Mouse (Mus musculus) adrenal gland, adult 8-10 months (tissue): ENCODE data around the gene Gjb6. TPM values are rescaled to one million over a fixed set of nuclear protein-coding genes. Genes with fewer than 3 reads are reported as not detected.

ENCODE experiments used
- DNase-seq: peaks from one replicate; pipeline ENCODE4 v3.0.0; 2022
- total RNA-seq, 4 experiments: library from RNA; stranded (reverse); gene quantifications; 2 replicates each; pipeline ENCODE4 v1.2.4; 2022

Gene Gjb6
- total RNA-seq = under 1 TPM in 1 of 4 experiments, not detected in 3; 0.13 TPM

GRCm38 (mm10) chr14:57133161-57133661 is at the start of gene Gjb6:
Gjb6 (minus strand) TSS chr14:57133611.
- no peak for DNase-seq

DNA sequence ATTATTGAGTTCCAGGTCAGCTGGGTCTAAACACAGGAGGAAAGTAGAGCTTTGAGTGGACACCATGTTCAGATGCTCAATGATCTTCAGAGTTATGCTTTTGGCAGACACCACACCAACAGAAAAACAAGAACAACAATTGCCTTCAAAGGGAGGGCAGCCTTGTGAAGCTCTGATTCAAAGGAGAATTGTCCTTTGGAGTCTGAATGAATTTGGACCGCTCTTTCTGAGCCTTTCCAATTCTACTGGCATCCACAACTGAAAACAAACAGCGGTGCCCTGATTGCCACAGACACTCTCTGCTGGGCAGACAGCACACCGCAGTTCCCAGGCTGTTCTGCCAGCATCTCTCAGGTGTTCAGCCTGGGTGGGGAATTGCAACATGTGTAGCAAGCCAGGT is 32.1 kb upstream of the Gjb6 start:
- DNase-seq = no peak

DNA sequence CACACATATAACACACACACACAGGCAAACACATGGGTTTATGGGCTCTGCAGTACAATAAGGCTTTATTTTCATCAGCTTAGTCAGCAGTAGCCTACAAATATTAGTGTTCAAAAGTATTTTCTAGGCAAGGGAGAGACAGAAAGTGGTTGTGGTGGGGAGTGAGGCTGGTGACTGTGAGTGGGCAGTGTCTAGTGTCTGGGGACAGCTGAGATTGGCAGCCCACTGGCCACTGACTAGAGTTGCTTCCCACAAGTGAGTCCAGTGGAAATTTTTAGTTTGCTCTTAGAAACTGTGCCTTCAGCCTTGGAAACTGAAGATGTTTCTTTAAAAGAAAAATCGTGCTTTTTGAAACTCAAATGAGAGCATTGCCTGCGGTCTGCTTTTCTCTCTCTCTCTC is 28.4 kb upstream of the Gjb6 start:
- no peak for DNase-seq

DNA sequence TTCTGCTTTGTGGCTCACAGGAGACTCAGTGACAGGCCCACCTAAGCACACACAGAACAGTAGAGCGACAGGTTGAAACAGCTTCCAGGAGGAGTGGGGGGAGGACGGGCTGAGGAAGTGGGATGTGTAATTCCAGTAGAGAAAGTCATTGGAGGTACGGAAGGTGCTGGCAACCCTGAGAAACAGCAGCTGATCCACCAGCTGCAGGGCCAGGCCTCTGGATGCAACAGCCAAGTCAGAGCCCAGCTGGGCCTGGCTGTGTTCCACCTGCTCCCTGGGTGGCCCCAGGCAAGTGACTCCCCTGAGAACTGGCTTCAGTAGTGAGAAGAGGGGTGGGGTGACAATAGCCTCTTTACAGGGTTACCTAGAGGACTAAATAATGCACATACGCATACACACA is 27.8 kb upstream of the Gjb6 start:
- DNase-seq = no peak

- no peak for DNase-seq
These were observed 21.5 kb upstream of the Gjb6 start for GRCm38 (mm10) chr14:57154916-57155315.

- no peak for DNase-seq
These were observed 12.3 kb upstream of the Gjb6 start for GRCm38 (mm10) chr14:57145741-57146140.

- DNase-seq = no peak
These were observed 1.9 kb upstream of the Gjb6 start for GRCm38 (mm10) chr14:57135265-57135664.

DNA sequence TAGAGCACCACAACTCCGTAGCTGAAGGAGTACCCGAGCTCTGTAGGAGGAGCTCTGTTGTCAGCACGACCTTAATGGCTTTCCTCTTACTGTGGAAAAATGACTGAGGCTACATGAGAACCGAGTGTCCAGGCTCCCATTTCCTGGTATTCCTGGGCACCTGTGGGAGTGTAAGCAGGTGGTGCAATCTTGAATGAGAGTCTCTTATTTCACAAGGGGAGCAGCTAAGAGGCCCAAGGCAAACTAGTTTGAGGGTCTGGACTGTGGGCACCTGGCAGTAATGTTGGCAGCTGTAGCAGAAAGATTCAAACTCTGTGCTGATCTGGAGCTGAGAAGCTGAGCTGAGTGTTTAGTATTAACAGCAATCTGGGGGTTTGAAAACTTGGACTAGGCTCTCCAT is 6.0 kb downstream of the Gjb6 start:
- DNase-seq = no peak

- DNase-seq = no peak
These were observed 11.1 kb downstream of the Gjb6 start for GRCm38 (mm10) chr14:57122295-57122694.

GRCm38 (mm10) chr14:57115823-57116544 is 17.4 kb downstream of the Gjb6 start, which contains the start of gene Gm4491:
Gm4491 (minus strand) TSS chr14:57115883.
- DNase-seq = no peak

GRCm38 (mm10) chr14:57109194-57109593 is 24.2 kb downstream of the Gjb6 start:
- no peak for DNase-seq

- DNase-seq = peak; percentile 27
These were observed 25.5 kb downstream of the Gjb6 start for GRCm38 (mm10) chr14:57107916-57108315.

DNA sequence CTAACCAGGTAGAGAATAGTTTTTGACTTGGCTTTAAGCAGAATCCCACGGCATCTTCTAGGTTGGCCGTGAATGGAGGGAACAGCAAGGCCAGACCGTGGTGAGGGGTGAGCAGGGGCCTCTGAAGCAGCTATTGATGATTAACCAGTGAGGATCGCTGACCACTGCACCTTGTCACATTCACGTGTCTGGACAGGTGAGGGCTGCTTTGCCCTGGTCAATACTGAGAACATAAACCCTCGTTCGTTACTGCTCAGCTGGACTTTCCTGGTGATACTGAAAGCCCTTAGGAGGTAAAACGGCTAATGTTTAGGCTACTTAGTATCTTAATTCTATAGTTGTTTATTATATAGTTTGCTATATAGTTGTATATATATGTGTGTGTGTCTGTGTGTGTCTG is 26.3 kb downstream of the Gjb6 start:
- no peak for DNase-seq

GRCm38 (mm10) chr14:57105721-57106120 is 27.7 kb downstream of the Gjb6 start:
- DNase-seq = no peak

GRCm38 (mm10) chr14:57105111-57105510 is 28.3 kb downstream of the Gjb6 start:
- DNase-seq = no peak

DNA sequence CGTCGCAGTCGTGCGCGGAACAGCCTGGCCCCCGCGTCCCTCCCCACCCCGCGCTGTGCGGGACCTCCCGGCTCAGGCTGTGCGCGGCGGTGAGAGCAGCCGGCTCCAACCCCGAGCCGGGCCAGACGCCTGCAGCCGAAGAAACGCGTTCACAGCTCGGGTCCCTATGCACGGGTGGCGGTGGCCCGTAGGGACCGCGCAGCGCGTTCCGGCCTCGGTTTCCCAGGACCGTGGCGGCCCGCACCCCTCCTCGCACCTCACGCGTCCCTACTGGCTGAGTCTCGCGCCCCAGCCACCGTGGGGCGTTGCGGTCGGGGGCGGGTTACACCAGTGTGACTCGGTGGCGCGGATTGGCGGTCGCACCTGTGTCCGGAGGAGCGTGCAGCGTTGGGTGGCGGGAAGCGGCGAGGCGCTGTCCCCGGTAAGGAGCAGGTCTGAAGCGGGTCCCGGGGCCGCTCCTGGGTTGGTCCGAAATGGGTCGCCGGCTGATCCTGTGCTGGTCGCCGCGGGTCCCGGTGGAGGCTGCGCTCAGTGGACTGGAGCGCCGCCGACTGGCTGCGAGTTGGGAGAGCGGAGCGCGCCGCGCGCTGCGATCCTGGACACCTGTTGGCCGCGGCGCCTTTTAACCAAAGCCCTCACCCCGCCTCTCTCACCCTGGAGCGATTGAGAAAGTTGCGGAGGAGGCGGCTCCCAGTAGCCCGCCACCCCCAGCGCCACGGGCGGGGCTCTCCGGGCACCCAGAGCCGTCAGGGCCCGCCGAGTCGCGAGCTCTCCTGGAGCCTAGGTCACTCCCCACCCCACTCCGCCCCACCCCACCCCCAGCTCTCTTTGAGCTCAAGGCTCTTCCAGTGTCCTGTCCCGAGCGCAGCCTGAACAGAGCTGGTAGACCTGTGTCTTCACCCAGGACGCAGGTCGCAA is 29.0 kb downstream of the Gjb6 start, which contains the start of gene Gjb2:
Gene Gjb2 (minus strand): TSS at position 597 of the 918 bp plus-strand sequence.
- DNase-seq = peak; percentile 42

DNA sequence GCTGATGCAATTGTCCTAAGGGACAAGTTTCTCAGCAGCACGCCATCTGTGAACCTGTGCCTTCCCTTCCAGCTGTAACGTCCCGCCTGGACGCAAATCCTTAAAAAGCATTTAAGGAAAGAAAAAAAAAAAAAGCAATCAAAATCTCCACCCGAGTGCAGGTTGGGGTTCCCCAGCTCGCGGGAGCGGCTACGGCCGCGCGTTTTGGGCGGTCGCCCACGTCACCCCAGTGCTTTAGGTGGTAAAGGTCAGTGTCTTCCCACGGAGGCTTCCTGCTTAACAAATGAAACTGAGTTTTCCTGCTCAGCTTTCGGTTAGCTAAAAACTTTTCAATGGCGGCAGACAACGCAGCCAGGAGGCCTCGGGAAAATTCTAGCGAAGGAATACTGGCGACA is 29.7 kb downstream of the Gjb6 start:
- DNase-seq = no peak

DNA sequence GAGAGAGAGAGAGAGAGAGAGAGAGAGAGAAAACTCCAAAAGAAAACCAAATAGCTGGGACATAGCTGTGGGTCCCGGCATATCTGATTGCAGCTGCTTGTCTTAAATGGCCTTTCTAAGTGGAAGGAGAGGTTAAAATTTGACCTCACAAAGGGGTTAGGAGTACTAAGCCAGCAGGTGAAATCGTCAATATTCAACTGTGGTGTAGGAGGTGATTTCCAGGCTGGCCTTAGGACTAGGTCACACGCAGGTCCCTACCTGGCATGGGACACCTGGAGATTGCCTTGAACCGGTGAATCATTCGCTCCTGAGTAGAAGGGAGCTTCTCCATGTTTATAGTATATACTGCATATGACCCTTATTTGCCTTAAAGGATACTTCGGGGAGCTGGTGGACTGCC is 30.3 kb downstream of the Gjb6 start:
- no peak for DNase-seq

DNA sequence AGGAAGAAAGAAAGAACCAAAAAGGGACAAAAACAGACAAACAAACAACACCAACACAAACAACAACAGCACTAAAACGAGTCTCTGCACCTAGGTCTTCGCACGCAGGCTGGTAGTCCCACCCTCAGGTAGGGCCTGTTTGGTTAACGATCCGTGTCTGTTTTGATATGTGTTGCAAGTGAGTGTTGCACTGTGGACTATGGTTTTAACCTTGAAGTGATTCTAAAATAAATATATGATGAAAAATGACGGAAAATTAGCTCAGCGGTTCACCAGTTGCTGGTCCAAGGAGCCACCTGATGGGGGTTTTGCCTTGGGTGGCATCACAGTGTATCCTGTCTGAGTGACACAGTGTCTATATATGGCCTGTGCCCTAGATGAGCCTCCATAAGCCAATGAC is 31.8 kb downstream of the Gjb6 start:
- DNase-seq = no peak

- DNase-seq = no peak
These were observed 37.6 kb downstream of the Gjb6 start for GRCm38 (mm10) chr14:57095855-57096254.

- peak; percentile 28 for DNase-seq
These were observed 40.4 kb downstream of the Gjb6 start for GRCm38 (mm10) chr14:57093029-57093428.

DNA sequence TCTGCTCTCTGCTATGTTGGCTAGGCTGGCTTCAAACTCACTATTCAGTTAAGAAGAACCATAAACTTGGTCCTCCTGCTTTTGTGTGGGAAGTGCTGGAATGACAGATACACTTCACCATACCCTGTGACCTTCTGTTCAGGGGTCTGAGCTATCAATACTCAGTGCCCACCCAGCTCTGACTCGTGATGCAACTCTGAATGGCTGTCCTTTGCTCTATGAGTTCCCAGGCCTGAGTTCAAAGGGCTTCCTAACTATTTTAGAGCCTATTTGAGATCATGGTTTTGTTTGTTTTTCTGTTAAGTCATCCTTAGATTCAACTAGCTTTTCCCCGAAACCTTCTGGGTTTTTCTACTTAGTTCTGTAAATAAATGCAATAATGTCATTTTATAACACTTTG is 43.4 kb downstream of the Gjb6 start:
- no peak for DNase-seq

DNA sequence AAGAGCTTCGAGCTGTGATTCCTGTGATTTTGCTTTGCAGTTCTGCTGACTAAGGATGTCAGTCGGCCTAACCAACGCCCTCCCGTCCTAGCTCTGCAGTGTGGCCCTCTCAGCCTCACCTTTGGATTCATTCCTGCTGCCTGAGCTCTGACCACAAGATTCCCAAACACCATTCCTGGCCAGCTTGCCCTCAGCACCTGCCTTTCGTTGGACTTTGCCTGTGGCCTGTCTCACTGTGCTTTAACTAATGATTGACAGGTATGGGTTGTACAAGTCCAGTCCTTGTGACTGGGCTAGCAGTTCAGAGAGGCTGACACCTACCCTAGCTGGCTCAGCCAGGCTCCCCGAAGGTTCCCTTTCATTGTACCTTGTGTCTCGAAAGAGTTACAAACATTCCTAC is 44.3 kb downstream of the Gjb6 start:
- no peak for DNase-seq
